Mouse (Mus musculus) embryonic fibroblast, embryonic 13.5 days (primary cell): ENCODE results near the gene Scnn1a.

Experiments used
- CTCF ChIP-seq: IDR thresholded peaks from 2 replicates; pipeline ENCODE4 v1.5.1; 2011; ENCODE audit warnings: mild to moderate bottlenecking, control low read depth, low read length, moderate library complexity, borderline replicate concordance; ENCODE audit not compliant: insufficient read depth
- POLR2A ChIP-seq: IDR thresholded peaks from 2 replicates; pipeline ENCODE4 v1.6.1; 2011; ENCODE audit warnings: low read depth, mild to moderate bottlenecking, control low read depth, low read length, moderate library complexity

DNA sequence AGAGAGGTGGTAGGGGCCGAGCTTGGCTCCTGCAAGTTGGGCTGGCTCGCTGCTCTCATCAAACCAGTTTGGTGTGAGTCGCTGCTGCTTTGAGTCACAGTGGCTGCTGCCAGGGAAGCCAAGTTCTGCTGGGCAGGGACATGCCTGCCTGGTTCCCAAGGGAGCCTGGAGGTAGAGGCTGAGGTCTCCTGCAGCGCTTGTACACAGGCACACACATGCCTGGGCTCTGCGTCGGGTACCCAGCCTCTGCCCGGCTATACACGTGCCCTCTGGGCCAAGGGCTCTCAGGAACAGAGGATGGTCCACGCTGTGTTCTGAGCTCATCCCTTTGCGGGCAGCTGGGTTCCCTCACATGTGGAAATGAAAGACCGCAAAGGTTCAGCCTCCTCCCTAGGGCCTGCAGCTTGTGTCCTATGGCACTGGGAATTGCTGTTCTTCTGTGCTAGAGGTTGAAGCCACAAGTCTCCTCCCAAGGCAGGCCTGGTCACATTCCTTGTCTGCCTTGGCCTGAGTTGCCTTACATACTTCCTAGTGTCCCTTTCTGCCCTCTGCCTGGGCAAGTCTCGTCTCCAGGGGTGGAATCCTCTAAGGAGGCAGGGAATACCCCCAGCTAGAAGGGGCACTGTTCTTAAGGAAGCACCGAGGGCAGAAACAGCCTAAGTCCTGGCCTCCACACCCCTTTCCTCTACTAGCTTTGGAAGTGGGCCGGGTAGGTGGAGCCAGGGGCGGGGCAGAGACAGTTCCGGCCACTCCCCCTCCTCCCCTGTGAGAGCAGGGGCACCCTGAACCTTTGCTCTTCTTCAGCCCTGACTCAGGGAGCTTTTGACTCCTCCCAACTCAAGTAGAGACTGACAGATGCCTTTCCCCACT is 57.4 kb downstream of the Scnn1a start:
- TF ChIP-seq CTCF (no peak), POLR2A (peak; percentile 26; the same call in 1 of the 2 replicates)
